Mouse (Mus musculus): ENCODE measurements around the gene Ppan.
A peak's percentile ranks its signal among the peaks of the same experiment; 100 is the strongest.

The Ppan gene

DNA sequence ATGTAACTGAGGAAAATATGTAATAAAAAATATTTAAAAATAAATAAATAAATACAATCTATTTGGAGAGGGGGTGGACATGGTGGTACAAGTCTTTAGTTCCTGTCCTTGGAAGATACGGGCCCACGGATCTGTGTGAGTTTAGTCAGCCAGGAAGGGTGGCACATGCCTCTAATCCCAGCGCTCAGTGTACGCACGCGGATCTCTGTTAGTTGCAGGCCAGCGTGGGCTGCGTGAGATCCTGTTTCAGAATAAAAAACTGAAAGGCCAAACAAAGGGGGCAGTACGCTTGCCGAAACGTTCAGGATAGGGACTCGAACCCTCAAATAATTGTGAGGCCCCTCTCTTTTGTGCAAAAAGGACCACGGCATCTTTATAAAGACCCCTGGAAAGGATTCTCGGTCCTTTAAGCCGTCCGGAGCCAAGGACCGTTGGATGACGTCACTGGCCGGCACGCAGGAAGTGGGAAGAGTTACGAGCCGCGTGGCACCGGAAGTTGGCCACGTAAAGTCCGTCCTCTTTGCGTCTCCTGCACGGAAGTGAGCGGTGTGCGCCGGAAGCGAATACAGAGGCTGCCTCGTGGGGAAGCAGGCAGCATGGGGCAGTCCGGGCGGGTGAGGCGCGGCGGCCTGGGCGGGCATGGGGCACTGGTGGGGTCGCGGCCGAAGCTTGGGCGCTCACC, at the start of gene Ppan:
Ppan (plus strand) TSS at position 472 of the 682 bp plus-strand sequence.
- DNase-seq (ENCODE audit: low spot score in 2 of 2), result peak; percentile 92 to 95

DNA sequence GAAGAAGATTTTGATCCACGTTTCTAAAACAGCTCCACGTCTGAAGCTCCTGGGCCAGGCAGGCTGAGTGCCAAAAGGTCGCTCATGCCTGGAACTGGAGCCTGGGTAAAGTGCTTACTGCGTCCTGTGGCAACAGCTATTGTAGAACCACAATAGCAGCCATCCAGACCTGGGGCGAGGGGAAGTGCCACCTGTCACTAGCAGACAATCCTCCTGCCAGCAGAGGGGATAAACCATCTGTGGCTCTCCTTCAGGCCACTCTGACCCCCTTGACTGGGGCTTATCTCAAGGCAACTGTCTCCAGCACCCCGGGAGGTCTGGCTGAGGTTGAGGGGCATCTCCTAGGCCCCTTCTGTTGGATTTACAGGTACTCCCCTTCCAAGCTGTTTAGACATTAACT, 49.0 kb upstream of the Ppan start:
- DNase-seq (ENCODE audit: low spot score in 2 of 2), result no peak

DNA sequence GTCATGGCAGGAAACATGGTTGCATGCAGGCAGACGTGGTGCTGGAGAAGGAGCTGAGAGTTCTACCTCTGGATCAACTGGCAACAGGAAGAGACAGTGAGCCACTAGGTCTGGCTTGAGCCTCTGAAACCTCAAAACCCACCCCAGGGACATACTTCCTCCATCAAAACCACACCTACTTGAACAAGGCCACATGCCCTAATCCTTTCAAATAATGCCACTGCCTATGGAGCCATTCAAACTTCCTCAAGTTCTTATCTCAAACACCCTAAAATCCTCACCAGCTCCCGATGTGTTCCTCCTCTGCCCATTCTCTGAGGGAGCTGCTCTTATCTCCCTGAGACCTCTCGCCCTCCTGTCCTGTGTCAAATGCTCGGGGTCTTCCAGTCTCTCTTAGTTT, 45.8 kb upstream of the Ppan start:
- no peak for DNase-seq (ENCODE audit: low spot score in 2 of 2)

DNA sequence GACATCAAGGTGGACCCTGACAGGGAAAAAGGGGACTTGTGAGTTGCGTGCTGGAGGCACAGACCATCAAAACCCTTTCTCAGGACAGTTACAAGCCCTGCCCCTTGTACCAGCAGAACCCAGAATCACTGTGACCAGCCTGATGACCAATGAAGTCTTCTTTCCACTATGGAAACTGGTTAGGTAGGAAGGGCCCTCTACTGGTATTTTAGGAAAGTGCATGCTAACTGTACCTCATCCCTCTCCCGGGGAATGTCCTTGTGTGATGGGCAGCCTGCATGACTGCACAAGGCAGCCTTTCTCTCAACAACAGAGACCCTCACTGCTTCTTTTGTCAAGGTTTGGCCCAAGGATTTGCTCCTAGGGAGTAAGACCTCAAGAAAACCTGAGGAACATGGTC, 45.3 kb upstream of the Ppan start:
- no peak for DNase-seq (ENCODE audit: low spot score in 2 of 2)

DNA sequence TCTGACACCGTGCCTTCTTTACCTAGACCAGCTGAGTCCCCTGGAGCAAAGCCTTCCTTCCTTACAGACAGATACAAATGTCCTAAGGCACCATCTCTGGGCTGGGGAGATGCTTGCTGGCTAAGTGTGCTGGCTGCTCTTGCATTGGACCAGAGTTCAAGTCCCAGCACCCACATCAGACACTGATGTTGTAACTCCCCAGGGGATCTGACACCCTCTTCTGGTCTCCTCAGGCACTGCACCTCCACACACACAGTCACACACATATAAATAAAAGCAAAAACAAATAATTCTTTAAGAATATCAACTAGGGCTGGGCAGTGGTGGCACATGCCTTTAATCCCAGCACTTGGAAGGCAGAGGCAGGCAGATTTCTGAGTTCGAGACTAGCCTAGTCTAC, 37.8 kb upstream of the Ppan start:
- no peak for DNase-seq (ENCODE audit: low spot score in 2 of 2)

DNA sequence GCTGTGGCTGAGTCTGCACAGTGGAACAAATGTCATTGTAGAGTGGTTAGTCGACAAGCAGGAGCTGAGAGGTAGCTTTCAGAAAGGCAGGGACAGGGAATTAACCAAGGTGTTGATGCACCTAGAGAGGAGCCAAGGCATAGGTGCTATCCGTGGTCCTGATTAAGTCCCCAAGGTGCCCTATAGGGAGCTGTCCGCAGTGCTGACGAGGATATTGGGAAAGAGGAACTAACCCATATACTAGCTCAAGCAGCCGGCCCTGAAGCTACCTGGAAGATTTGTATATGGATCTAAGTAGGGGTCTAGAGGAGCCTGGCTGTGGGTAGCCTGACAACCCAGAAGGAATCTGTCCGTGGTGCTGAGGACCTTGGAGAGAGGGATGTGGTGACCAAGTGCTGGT, 30.8 kb upstream of the Ppan start:
- peak in 1 of 2 experiments; percentile 49 for DNase-seq (ENCODE audit: low spot score in 2 of 2)

DNA sequence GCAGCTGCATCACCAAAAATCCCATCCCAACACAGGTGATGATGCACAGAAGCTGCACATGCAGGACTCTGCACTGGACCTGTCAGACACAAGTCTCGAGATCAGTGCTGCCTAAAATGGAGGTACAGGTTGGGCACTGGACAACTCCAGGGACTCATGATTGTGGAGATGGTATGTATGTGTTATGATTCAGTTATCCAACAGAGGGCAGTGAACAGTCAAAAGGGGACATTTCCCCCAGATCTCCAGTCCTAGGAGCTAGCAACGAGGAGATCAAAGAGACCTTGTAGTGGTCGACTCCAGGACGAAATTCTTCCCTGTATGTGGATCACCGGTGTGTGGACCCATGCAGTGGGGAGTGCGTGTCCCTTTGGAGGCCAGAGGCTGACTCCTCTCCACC, 28.0 kb upstream of the Ppan start:
- no peak for DNase-seq (ENCODE audit: low spot score in 2 of 2)

DNA sequence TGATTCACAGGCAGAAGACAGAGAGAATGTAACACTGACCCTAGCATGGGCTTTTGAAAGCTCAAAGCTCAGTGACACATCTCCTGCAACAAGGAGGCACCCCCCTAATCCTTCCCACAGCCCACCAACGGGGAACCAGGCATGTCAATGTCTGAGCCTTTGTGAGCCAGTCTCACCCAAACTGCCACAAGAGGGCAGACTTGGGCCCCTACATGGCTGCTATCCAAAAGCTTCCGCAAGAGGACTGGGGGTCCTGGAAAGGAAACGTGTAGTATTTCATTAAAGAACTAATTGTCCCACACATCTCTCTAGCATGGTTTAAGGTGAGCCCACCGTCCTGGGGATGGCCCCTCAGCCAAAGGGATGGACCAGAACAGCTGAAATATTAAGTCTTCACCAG, 26.2 kb upstream of the Ppan start:
- DNase-seq (ENCODE audit: low spot score in 2 of 2), result no peak

DNA sequence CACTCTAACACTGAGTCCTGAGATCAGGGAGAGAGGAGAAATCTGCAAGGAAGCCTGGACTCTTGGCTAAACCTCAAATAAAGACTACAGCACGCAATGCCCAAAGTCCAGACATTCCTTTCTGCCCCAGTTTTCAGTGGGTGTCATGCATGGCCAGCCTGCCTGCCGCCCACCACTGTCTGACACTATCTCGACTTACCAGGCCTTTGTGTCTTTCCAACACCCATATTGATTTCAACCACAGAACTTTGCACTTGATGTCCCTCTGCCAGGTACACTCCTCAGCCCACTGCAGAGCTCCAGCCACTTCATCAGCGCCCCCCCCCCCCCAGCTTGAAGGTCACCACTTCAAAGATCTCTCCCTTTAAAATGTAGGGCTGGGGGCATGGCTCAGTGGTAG, 25.8 kb upstream of the Ppan start:
- no peak for DNase-seq (ENCODE audit: low spot score in 2 of 2)

DNA sequence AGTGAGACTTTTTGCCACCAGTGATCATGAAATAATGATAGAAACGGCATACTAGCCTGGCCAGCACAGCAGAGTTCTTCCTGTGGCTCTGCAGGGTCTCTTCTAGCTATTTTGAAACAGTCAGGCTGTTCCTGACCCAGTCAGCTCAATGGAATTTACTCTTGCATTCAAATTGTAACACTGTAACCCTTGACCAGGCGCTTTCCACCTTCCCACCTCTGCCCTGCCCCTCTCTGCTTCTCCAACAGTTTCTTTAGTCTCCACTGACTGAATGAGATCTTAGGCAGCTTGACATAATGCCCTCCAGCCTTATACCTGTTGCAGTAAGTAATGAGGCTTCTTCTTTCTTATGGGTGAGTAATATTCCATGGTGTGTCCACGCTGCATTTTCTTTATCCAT, 21.1 kb upstream of the Ppan start:
- no peak for DNase-seq (ENCODE audit: low spot score in 2 of 2)

DNA sequence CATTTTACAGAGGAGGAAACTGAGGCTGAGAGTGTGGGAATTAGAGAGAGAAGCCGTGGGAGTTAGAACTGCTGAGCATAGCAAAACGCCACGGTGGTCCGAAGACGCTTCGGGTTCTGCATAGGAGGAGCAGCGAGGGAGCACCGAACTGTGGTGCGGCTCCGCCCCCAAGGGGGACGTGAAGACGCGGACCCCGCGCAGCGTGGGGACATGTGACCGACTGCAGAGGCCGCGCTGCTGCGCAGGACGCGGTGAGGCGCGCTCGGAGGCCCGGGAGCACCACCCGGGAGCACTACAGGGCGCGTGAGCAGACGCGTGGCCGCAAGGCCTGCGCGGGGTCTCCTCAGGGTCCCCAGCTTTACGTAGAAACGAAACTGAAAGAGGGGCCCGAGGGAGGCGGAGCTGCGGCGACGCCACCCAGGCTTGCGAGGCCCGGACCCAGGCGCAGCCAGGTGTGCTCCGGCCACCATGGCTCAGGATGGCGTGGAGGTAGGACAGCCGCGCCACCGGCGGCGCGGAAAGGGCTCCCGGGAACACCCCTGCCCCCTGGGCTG, 19.4 kb upstream of the Ppan start, which contains the start of gene A230050P20Rik:
A230050P20Rik (plus strand) TSS at position 195 of the 554 bp plus-strand sequence.
- peak in 1 of 2 experiments; percentile 35 for DNase-seq (ENCODE audit: low spot score in 2 of 2)

DNA sequence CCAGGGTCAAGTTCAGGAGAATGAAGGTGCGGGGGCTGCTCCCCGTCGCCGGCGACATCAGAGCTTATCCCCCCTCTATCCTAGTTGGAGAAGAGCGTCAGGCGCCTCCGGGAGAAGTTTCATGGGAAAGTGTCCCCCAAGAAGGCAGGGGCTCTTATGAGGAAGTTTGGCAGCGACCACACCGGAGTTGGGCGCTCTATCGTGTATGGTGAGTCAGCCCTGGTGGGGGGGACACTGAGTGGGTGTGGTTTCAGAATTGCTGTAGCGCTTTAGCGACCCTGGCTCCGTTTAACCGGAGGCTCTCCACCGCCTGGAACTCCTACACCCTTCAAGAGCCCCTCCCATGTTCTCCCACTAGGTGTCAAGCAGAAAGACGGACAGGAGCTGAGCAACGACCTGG, 18.7 kb upstream of the Ppan start:
- DNase-seq (ENCODE audit: low spot score in 2 of 2), result no peak

DNA sequence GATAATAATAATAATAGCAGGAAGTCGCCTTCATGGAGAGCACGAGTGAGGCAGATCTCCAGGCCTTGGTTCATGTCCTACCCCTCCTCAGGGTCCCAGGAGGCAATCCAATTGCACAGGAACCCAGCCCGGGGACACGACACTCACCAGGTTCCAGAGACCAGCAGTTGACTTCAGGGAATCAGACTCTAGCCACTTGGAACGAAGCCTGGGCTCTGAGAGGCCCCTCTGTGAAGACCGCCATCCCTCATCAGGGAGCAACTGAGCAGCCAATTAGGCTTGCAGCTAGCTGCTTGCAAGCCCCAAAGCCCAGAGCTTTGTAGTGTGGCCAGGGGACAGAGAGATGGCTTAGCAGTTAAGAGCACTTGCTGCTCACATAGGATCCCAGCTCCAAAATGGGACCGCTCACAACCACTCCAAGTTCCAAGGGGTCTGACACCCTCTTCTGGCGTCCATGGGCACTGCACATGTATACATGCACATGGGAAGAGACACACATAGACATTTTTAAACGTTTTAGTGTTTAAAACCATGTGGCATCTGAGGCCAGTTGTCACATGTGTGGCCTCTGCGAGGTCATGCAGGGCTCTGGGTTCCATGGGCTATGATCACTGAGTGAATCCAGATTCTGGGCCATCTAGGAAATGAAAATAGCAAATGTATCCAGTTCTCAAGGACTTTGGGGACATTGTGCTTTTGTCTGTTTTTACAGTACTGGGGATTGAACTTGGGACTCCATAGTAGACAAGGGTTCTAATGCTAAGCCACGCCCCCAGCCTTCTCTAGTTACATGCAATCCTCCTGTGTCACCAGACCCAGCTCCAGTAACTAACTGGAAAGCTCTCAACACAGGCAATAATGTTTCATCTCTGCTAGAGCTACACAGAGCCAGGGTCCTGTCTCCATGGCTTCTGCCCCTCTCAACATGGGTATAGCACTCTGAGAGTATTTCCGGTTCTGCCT, 17.5 kb upstream of the Ppan start:
- DNase-seq (ENCODE audit: low spot score in 2 of 2), result no peak

DNA sequence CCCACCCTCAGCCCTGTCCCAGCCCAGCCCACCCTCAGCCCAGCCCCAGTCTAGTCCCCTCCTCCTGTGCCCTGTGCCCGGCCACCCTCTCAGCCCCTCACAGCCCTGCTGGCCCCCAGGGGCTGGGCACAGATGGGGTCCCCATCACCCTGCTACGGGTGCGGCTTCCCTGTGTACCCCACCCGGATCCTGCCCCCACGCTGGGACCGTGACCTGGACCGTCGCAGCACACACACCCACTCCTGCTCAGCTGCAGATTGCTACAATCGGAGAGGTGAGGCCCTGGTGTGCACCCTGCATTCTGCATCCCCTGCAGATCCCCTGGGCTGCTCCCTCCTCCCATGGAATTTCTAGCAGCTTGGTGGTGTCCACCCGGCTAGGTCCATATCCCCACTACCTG, 15.0 kb upstream of the Ppan start:
- no peak for DNase-seq (ENCODE audit: low spot score in 2 of 2)

DNA sequence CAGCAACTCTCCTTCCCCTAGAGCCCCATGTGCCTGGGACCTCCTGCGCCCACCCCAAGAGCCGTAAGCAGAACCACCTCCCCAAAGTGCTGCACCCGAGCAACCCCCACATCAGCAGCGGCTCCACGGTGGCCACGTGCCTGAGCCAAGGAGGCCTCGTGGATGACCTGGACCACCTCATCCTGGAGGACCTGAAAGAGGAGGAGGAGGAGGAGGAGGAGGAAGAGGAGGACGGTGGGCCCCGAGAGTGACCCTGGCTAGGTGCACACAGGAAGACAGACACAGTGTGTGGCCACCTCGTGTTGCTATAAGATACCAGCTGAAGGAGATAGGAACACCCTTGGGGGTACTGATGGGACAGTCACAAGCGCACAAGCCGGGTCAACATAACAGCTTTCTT, 14.5 kb upstream of the Ppan start:
- DNase-seq (ENCODE audit: low spot score in 2 of 2), result no peak

DNA sequence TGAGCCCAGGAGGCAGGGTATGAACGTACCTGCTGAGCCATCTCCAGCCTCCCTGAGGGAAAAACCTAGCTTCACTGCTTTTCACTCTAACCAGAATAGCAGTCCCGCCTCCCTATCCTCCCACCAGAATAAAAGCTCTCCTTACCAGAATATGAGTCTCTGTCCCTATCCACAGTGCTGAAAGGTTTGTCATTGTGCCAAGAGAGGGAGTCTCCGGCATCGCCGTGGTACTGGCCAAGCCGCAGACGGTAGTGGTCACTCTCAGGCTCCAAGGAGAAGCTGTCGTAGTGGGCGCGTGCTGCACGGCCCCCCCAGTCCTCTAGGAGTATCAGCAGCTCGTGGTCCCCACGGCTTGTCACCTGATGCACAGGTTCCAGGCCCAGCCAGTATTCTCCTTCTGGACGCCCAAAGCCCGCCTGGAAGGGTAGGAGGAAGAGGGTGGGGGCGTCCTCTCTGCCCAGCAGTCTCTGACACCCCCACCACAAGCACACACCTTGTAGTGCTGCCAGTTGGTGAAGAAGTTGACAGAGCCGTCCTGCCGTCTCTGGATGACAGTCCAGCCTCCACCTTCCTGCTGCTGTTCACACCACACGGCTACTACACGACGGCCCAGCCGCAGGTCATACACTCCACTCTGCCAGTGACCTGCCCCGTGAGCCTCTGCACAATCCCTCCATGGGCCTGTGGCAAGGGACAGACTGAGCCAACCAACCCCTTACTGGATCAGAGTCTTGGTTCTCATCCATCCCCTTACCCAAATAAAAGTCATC, 12.8 kb upstream of the Ppan start:
- DNase-seq (ENCODE audit: low spot score in 2 of 2), result no peak

DNA sequence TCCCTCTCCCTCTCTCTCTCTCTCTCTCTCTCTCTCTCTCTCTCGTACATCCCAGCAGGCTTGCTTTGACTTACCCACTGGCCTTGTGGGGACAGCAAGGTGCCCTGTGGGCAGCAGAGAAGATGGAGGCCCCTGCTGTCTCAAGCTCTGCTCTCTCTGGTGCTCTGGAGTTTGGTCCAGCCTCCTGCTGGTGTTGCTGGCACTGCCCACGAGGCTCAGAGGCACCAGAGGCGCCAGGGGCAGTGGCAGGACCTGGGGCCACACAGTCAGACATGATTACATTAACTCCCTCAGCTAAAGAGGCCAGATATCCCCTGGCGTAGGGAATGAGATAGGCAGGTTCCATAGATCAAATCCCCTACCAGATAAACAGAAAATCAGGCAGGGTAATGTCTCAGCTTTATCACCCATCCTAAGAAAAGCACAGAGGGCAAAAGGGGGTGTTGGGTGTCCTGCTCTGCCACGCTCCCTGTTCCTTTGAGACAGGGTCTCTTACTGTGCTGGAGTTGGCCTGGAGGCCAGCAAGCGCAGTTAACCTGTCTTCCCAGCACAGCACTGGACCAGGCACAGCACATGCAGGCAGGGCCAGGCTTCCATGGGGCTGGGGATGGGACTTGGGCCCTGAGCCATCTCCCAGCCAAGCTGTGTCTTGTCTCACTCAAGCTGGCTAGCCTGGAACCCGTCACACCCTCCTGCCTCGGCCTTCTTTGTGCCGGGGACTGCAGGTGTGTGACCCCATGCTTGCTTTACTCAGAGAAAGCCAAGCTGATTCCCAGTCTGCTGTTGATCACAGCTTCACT, 11.5 kb upstream of the Ppan start:
- no peak for DNase-seq (ENCODE audit: low spot score in 2 of 2)

DNA sequence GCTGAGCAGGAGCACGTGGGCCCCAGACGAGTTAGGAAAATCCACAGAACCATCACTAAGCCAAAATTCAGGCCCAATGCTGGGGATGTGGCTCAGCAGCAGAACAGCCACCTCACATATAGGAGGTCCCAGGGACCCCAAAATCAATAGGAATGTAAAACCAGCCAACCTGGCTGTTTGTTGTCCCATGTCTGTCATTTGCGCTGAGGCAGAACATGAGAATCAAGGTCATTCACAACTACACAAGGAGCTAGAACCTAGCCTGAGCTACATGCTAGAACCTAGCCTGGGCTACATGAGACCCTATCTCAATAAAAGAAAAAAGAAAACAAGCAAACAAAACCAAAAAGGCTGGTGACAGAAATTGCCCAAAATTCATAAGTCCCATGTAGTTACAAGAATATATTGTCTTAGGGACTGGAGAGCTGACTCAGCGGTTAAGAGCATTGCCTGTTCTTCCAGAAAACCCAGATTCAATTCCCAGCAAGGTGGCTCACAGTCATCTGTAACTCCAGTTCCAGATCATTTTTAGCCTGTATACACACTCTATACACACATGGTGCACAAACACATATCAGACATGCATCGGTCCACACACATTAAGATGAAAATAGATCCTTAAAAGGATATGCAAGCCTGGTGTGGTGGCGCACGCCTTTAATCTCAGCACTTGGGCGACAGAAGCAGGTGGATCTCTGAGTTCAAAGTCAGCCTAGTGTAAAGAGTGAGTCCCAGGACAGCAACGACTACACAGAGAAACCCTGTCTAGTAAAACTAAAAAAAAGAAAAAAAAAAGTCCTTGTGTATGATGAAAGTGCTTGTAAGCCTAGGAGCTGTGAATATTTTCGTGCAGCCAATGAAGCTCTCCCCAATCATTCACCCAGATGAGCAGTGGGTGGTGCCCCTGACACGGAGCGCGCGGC, 10.6 kb upstream of the Ppan start:
- DNase-seq (ENCODE audit: low spot score in 2 of 2), result no peak

DNA sequence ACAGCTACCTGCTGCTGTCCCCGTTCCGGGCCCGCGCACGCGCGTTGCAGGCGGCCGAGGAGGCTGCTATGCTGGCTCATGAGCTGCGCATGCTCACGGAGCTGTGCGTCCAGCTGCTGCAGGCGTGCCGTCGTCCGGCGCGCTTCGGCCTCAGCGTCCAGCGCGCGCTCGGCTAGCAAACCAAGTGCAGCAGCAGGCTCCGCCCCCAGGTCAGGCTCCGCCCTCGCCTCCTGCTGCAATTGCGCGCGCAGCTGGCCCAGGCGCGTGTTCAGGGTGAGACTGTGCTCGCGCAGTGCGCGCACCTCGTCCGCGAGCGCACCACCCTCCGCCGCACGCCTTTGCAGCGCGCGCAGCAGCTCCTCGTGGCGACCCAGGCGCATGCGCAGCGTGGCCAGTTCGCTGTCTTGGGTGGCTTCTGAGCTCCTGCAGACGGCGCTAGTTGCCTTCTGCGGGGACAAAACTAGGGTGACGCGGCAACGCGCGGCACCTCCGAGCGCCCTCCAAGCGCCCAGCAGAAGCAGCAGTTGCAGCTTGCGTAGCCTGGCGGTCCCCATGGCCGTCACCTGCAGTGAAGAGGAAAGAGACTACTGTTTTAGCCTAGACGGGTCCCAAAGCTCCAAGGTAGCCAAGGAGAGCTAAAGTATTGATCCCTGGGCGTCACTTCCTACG, 9.8 kb upstream of the Ppan start:
- peak; percentile 99 to 100 for DNase-seq (ENCODE audit: low spot score in 2 of 2)

DNA sequence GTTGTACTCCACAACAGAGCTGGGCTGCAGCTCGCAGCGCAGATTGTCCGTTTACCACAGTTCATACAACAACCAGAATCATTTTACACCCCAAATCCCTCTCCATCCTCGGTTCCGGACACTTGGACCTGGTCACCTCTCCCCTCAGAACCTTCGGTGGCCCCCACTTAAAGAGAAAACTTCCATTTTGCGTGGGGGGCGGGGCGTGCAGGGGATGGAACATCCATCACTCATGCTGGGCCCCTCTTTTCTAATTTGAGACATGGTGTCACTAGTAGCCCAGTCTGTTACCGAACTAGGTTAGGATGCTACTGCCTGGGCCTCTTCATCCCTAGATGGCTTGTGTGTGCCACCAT, 9.3 kb upstream of the Ppan start:
- DNase-seq (ENCODE audit: low spot score in 2 of 2), result no peak

All from urinary bladder, postnatal 36 days (tissue).